Mouse (Mus musculus) ovary, postnatal 14 days (tissue): ENCODE results near the gene Cox15.

ENCODE experiments used
- DNase-seq: peaks from one replicate; pipeline ENCODE4 v3.0.0; 2022; ENCODE audit warnings: low spot score

Gene Cox15

GRCm38 (mm10) chr19:43752489-43753225 lies at the start of gene Cox15, which contains the start of gene Cutc:
Cox15 (minus strand) TSS chr19:43753000.
Cutc (plus strand) TSS chr19:43752996.
- peak; percentile 96 for DNase-seq

GRCm38 (mm10) chr19:43801427-43802051 lies 48.7 kb upstream of the Cox15 start:
- no peak for DNase-seq

- no peak for DNase-seq
Observed at GRCm38 (mm10) chr19:43797216-43797615, 44.4 kb upstream of the Cox15 start.

GRCm38 (mm10) chr19:43795511-43795910 lies 42.7 kb upstream of the Cox15 start:
- no peak for DNase-seq

GRCm38 (mm10) chr19:43793951-43794350 lies 41.2 kb upstream of the Cox15 start:
- DNase-seq, result no peak

- DNase-seq, result no peak
Observed at GRCm38 (mm10) chr19:43792537-43792936, 39.7 kb upstream of the Cox15 start.

- DNase-seq, result no peak
Observed at GRCm38 (mm10) chr19:43789817-43790216, 37.0 kb upstream of the Cox15 start.

GRCm38 (mm10) chr19:43786249-43787026 lies 33.6 kb upstream of the Cox15 start:
- no peak for DNase-seq

GRCm38 (mm10) chr19:43784761-43785160 lies 32.0 kb upstream of the Cox15 start:
- DNase-seq, result no peak

- DNase-seq, result no peak
Observed at GRCm38 (mm10) chr19:43781980-43782379, 29.2 kb upstream of the Cox15 start, which contains the start of gene Abcc2. Abcc2 (plus strand) TSS chr19:43782192.

- no peak for DNase-seq
Observed at GRCm38 (mm10) chr19:43780391-43780790, 27.6 kb upstream of the Cox15 start.

GRCm38 (mm10) chr19:43777308-43777707 lies 24.5 kb upstream of the Cox15 start:
- no peak for DNase-seq

GRCm38 (mm10) chr19:43776561-43776960 lies 23.8 kb upstream of the Cox15 start:
- DNase-seq, result no peak

GRCm38 (mm10) chr19:43775433-43775832 lies 22.6 kb upstream of the Cox15 start:
- no peak for DNase-seq

GRCm38 (mm10) chr19:43772311-43772710 lies 19.5 kb upstream of the Cox15 start:
- DNase-seq, result no peak

- DNase-seq, result no peak
Observed at GRCm38 (mm10) chr19:43771499-43771969, 18.7 kb upstream of the Cox15 start.

GRCm38 (mm10) chr19:43770584-43770983 lies 17.8 kb upstream of the Cox15 start:
- DNase-seq, result no peak

- no peak for DNase-seq
Observed at GRCm38 (mm10) chr19:43769366-43769960, 16.7 kb upstream of the Cox15 start.

- no peak for DNase-seq
Observed at GRCm38 (mm10) chr19:43767549-43768322, 14.9 kb upstream of the Cox15 start.

- DNase-seq, result no peak
Observed at GRCm38 (mm10) chr19:43766451-43766850, 13.7 kb upstream of the Cox15 start.

GRCm38 (mm10) chr19:43762410-43762809 lies 9.6 kb upstream of the Cox15 start:
- no peak for DNase-seq
